Mouse (Mus musculus) limb, embryonic 14.5 days (tissue): ENCODE measurements around the gene Nyx. TPM values are rescaled to one million over a fixed set of nuclear protein-coding genes. Genes with fewer than 3 reads are reported as not detected.

Source experiments
- ATAC-seq: fragments of 200-750 bp; cut with Nextera tagmentation; 2 replicates; pipeline ENCODE4 v1.8.0; 2017; ENCODE audit warnings: low read depth, moderate number of reproducible peaks, moderate TSS enrichment; ENCODE audit not compliant: low FRiP score
- DNase-seq: peaks from one replicate; pipeline ENCODE4 v3.0.0-alpha.2; 2015; ENCODE audit warnings: low spot score
- H3K27ac ChIP-seq: fragments of 300-500 bp; sonication (generic); replicated peaks from 2 replicates; pipeline ENCODE4 v1.5.1; 2014; ENCODE audit warnings: low read depth, mild to moderate bottlenecking, low read length, moderate library complexity, mixed read lengths
- H3K27me3 ChIP-seq: fragments of 300-500 bp; sonication (generic); 2 replicates; pipeline ENCODE4 v1.6.1; 2014; ENCODE audit warnings: low read length, mixed read lengths; ENCODE audit not compliant: control insufficient read depth, insufficient read depth
- H3K36me3 ChIP-seq: fragments of 300-500 bp; sonication (generic); 2 replicates; pipeline ENCODE4 v1.6.1; 2014; ENCODE audit warnings: mild to moderate bottlenecking, low read length, moderate library complexity, mixed read lengths; ENCODE audit not compliant: control insufficient read depth, insufficient read depth
- H3K4me1 ChIP-seq: fragments of 300-500 bp; sonication (generic); 2 replicates; pipeline ENCODE4 v1.6.1; 2014; ENCODE audit warnings: antibody characterized with exemption, low read length, mixed read lengths; ENCODE audit not compliant: control insufficient read depth, insufficient read depth
- H3K4me2 ChIP-seq: fragments of 300-500 bp; sonication (generic); replicated peaks from 2 replicates; pipeline ENCODE4 v1.6.1; 2014; ENCODE audit warnings: low read depth, mild to moderate bottlenecking, low read length, moderate library complexity; ENCODE audit not compliant: severe bottlenecking
- H3K4me3 ChIP-seq: fragments of 300-500 bp; sonication (generic); replicated peaks from 2 replicates; pipeline ENCODE4 v1.5.1; 2014; ENCODE audit warnings: low read length
- H3K9ac ChIP-seq: fragments of 300-500 bp; sonication (generic); 2 replicates; pipeline ENCODE4 v1.6.1; 2014; ENCODE audit warnings: mild to moderate bottlenecking, low read depth, low read length, moderate library complexity; ENCODE audit not compliant: severe bottlenecking
- H3K9me3 ChIP-seq: fragments of 300-500 bp; sonication (generic); 2 replicates; pipeline ENCODE4 v1.6.1; 2016; ENCODE audit warnings: low read length; ENCODE audit not compliant: control insufficient read depth
- POLR2A ChIP-seq: fragments of 200-500 bp; IDR thresholded peaks from 2 replicates; pipeline ENCODE4 v1.8.0; 2012; ENCODE audit warnings: inconsistent platforms, mild to moderate bottlenecking, moderate library complexity, borderline replicate concordance; ENCODE audit not compliant: insufficient read depth, insufficient read length; ENCODE audit errors: extremely low read depth
- WGBS: fragments of 180-500 bp; shearing (Covaris S2); extraction: QIAGEN DNeasy Blood & Tissue Kit; methylation state at CpG from one replicate; pipeline ENCODE4 v1.1.7; 2014; 5-methylcytosine and 5-hydroxymethylcytosine counted together
- polyA plus RNA-seq, 2 experiments: library from polyadenylated mRNA; depleted of rRNA in 1 of 2; stranded (reverse) in 1 of 2; unstranded in 1 of 2; fragments of >200 nt; fragmentation: Nextera tagmentation in 1 of 2; extraction: Ambion mirVana in 1 of 2; gene quantifications; 2 replicates each; pipeline versions ENCODE4 v1.2.1 to v1.2.3; 2012 to 2014

The Nyx gene
- polyA plus RNA-seq, 2 experiments = 0.10 TPM; not detected in 1

- no peak for TF ChIP-seq POLR2A
- Histone ChIP-seq H3K27me3 (no peaks in the 10 kb centered on the region), H3K36me3 (no peaks in the 10 kb centered on the region), H3K4me2 (no peak overlapping the region), H3K9ac (no peak overlapping the region), H3K9me3 (no peaks in the 10 kb centered on the region), H3K4me1 (no peaks in the 10 kb centered on the region), H3K4me3 (no peak overlapping the region), H3K27ac (no peak overlapping the region)
- no peak for ATAC-seq
- DNase-seq = no peak
- 89% methylated on average over 5 of the region's 5 CpGs for WGBS
Measured at GRCm38 (mm10) chrX:13513864-13514263, 48.0 kb downstream of the Nyx start.

GRCm38 (mm10) chrX:13516451-13516850 lies 50.5 kb downstream of the Nyx start:
- H3K9ac ChIP-seq = no peak overlapping the region
- H3K9me3 ChIP-seq = no peaks in the 10 kb centered on the region
- H3K4me1 ChIP-seq = no peaks in the 10 kb centered on the region
- H3K27me3 ChIP-seq = no peaks in the 10 kb centered on the region
- no peaks in the 10 kb centered on the region for H3K36me3 ChIP-seq
- TF ChIP-seq POLR2A = no peak
- WGBS = 85% methylated on average over 6 of the region's 6 CpGs
- H3K27ac ChIP-seq = no peak overlapping the region
- no peak overlapping the region for H3K4me3 ChIP-seq
- DNase-seq (no peak), ATAC-seq (no peak)
- no peak overlapping the region for H3K4me2 ChIP-seq

GRCm38 (mm10) chrX:13518019-13518418 lies 52.1 kb downstream of the Nyx start:
- H3K4me3 ChIP-seq = no peak overlapping the region
- ATAC-seq (no peak), DNase-seq (no peak)
- 83% methylated on average over 10 of the region's 10 CpGs for WGBS
- H3K9me3 ChIP-seq = no peaks in the 10 kb centered on the region
- H3K27me3 ChIP-seq = no peaks in the 10 kb centered on the region
- no peak overlapping the region for H3K27ac ChIP-seq
- H3K36me3 ChIP-seq = no peaks in the 10 kb centered on the region
- H3K4me2 ChIP-seq = no peak overlapping the region
- H3K4me1 ChIP-seq = no peaks in the 10 kb centered on the region
- H3K9ac ChIP-seq = no peak overlapping the region
- TF ChIP-seq POLR2A = no peak

GRCm38 (mm10) chrX:13518781-13519407 lies 53.0 kb downstream of the Nyx start:
- Histone ChIP-seq H3K27ac (no peak overlapping the region), H3K9me3 (no peaks in the 10 kb centered on the region), H3K36me3 (no peaks in the 10 kb centered on the region), H3K4me1 (no peaks in the 10 kb centered on the region), H3K4me2 (no peak overlapping the region), H3K9ac (no peak overlapping the region), H3K4me3 (no peak overlapping the region), H3K27me3 (no peaks in the 10 kb centered on the region)
- no peak for ATAC-seq
- WGBS = 83% methylated on average over 4 of the region's 4 CpGs
- DNase-seq = no peak
- TF ChIP-seq POLR2A = no peak

GRCm38 (mm10) chrX:13519408-13519783 lies 53.5 kb downstream of the Nyx start:
- Histone ChIP-seq H3K9me3 (no peaks in the 10 kb centered on the region), H3K27me3 (no peaks in the 10 kb centered on the region), H3K4me1 (no peaks in the 10 kb centered on the region), H3K9ac (no peak overlapping the region), H3K27ac (no peak overlapping the region), H3K36me3 (no peaks in the 10 kb centered on the region), H3K4me2 (no peak overlapping the region), H3K4me3 (no peak overlapping the region)
- no peak for ATAC-seq
- TF ChIP-seq POLR2A = no peak
- whole genome bisulfite sequencing = 83% methylated on average over 5 of the region's 5 CpGs
- DNase-seq = no peak

DNA sequence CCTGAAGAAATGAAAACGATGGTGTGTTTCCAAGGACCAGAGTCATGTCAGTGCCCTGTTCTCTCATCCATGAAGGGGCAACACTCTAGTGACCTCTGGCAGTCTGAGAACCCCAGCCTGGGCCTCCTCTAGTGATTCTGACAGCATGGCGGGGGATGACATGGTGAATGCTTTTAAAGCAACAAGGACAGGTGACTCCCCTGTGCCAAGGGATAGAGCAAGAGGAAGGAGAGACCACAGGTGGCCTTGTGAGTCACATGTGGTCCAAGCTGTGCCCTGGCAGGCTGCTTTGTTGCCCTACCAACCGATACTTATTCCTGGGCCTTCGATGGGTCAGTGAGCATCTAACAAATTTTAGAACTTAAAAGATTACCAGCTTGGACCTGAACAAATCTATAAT lies 54.7 kb downstream of the Nyx start:
- no peak overlapping the region for H3K9ac ChIP-seq
- no peaks in the 10 kb centered on the region for H3K4me1 ChIP-seq
- H3K4me3 ChIP-seq = no peak overlapping the region
- no peaks in the 10 kb centered on the region for H3K27me3 ChIP-seq
- ATAC-seq (no peak), DNase-seq (no peak)
- no peaks in the 10 kb centered on the region for H3K9me3 ChIP-seq
- no peaks in the 10 kb centered on the region for H3K36me3 ChIP-seq
- TF ChIP-seq POLR2A = no peak
- 88% methylated on average over 4 of the region's 4 CpGs for WGBS
- no peak overlapping the region for H3K27ac ChIP-seq
- no peak overlapping the region for H3K4me2 ChIP-seq
